Mouse (Mus musculus): ENCODE measurements around the gene Grik2. TPM values are rescaled to one million over a fixed set of nuclear protein-coding genes. Genes with fewer than 3 reads are reported as not detected.
"Not testable (repeated sequence)": the region's sequence is repeated elsewhere in the genome, so short reads cannot be mapped to it uniquely, and the experiment has no call there.

Grik2 gene
- polyA plus RNA-seq, 1 experiment from 2014 or later, result 3.8 TPM

- no peak overlapping the region for H3K4me2 ChIP-seq (replicated peaks; ENCODE audit: low read depth, low read length)
- WGBS, result 31% methylated on average over 2 of the region's 2 CpGs
- H3K27ac ChIP-seq (ENCODE audit: low read length), result no peak overlapping the region
- no peaks in the 10 kb centered on the region for H3K4me1 ChIP-seq (ENCODE audit: insufficient read depth, low read length)
- H3K36me3 ChIP-seq (ENCODE audit: insufficient read depth, low read length), result no peaks in the 10 kb centered on the region
- no peak overlapping the region for H3K9ac ChIP-seq (replicated peaks; ENCODE audit: low read length)
- no peaks in the 10 kb centered on the region for H3K9me3 ChIP-seq (ENCODE audit: low read length)
- ATAC-seq (ENCODE audit: low FRiP score, low TSS enrichment), result no peak
- no peak overlapping the region for H3K4me3 ChIP-seq (ENCODE audit: low read length)
- no peaks in the 10 kb centered on the region for H3K27me3 ChIP-seq (ENCODE audit: insufficient read depth, low read length)
Observed at GRCm38 (mm10) chr10:49256247-49256939, 532.2 kb downstream of the Grik2 start.

DNA sequence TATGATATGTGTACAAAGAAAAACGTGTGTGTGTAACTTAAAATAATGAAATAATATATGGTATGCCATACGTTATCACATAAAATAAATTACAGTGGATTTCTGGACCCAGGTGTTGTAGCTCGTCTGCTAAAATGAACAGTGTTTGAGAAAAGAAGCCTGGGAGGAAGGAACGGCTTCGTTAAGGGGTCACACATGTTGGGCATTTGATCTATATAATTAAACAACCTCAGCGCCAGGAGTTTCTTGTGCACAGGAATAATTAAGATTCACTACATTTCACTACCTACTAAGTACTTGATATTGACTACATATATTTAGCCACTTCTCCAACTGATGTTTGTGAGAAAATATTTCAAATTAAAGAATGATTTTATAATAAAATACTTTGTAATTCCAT, 551.2 kb downstream of the Grik2 start:
- H3K9ac ChIP-seq (replicated peaks; ENCODE audit: low read length); H3K4me1 ChIP-seq (ENCODE audit: insufficient read depth, low read length); H3K9me3 ChIP-seq (ENCODE audit: low read length); H3K27ac ChIP-seq (ENCODE audit: low read length); ATAC-seq (ENCODE audit: low FRiP score, low TSS enrichment); H3K4me3 ChIP-seq (ENCODE audit: low read length); H3K27me3 ChIP-seq (ENCODE audit: insufficient read depth, low read length); H3K36me3 ChIP-seq (ENCODE audit: insufficient read depth, low read length); H3K4me2 ChIP-seq (replicated peaks; ENCODE audit: low read depth, low read length): not testable (repeated sequence)
- WGBS, result 66% methylated on average over 6 of the region's 6 CpGs

GRCm38 (mm10) chr10:49236844-49237243, 551.7 kb downstream of the Grik2 start:
- not testable (repeated sequence) for H3K36me3 ChIP-seq (ENCODE audit: insufficient read depth, low read length); H3K27me3 ChIP-seq (ENCODE audit: insufficient read depth, low read length); H3K4me3 ChIP-seq (ENCODE audit: low read length); H3K4me1 ChIP-seq (ENCODE audit: insufficient read depth, low read length); H3K27ac ChIP-seq (ENCODE audit: low read length); H3K9ac ChIP-seq (replicated peaks; ENCODE audit: low read length); H3K9me3 ChIP-seq (ENCODE audit: low read length); ATAC-seq (ENCODE audit: low FRiP score, low TSS enrichment); H3K4me2 ChIP-seq (replicated peaks; ENCODE audit: low read depth, low read length)

- Histone ChIP-seq H3K9ac (replicated peaks; ENCODE audit: low read length) (no peak overlapping the region), H3K36me3 (ENCODE audit: insufficient read depth, low read length) (no peaks in the 10 kb centered on the region), H3K4me1 (ENCODE audit: insufficient read depth, low read length) (no peaks in the 10 kb centered on the region), H3K27ac (ENCODE audit: low read length) (no peak overlapping the region), H3K27me3 (ENCODE audit: insufficient read depth, low read length) (no peaks in the 10 kb centered on the region), H3K4me2 (replicated peaks; ENCODE audit: low read depth, low read length) (no peak overlapping the region), H3K9me3 (ENCODE audit: low read length) (no peaks in the 10 kb centered on the region), H3K4me3 (ENCODE audit: low read length) (no peak overlapping the region)
- no peak for ATAC-seq (ENCODE audit: low FRiP score, low TSS enrichment)
- 70% methylated on average over 1 of the region's 1 CpGs for WGBS
Observed at GRCm38 (mm10) chr10:49220096-49220495, 568.5 kb downstream of the Grik2 start.

- Histone ChIP-seq H3K9me3 (ENCODE audit: low read length) (no peaks in the 10 kb centered on the region), H3K27ac (ENCODE audit: low read length) (no peak overlapping the region), H3K4me1 (ENCODE audit: insufficient read depth, low read length) (no peaks in the 10 kb centered on the region), H3K4me3 (ENCODE audit: low read length) (no peak overlapping the region), H3K4me2 (replicated peaks; ENCODE audit: low read depth, low read length) (no peak overlapping the region), H3K9ac (replicated peaks; ENCODE audit: low read length) (no peak overlapping the region), H3K36me3 (ENCODE audit: insufficient read depth, low read length) (no peaks in the 10 kb centered on the region), H3K27me3 (ENCODE audit: insufficient read depth, low read length) (no peaks in the 10 kb centered on the region)
- ATAC-seq (ENCODE audit: low FRiP score, low TSS enrichment), result peak; percentile 77; the same call in 1 of the 2 replicates
- WGBS, result 30% methylated on average over 3 of the region's 3 CpGs
Observed at GRCm38 (mm10) chr10:49219631-49220030, 568.9 kb downstream of the Grik2 start.

DNA sequence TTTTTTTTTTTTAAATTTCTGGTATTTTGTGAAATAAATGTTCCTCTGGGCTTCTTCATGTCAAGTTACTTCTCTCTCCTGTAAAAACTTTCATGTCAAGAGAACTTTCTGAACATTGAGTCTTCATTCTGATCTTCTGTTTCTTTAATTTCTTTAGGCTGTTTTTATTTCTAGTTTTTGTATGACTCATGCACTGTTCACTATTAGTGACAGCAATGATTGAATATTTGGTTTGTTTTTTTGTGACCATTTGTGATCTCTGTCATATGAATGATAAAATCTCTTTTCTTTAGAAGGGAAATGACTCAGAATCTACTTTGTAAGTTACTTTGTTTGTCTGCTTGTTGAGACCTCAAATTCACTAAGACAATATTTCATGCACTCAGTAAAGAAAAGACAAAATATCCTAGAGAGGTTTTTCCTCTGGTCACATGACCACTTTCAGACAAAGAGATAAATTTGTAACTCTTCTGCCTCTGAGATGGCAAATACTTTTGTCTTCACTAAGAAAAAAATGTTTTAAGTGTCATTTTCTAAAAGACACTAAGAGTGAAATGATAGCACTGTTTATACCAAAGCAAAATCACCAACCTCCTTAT, 596.7 kb downstream of the Grik2 start:
- Histone ChIP-seq H3K27me3 (ENCODE audit: insufficient read depth, low read length) (no peaks in the 10 kb centered on the region), H3K4me1 (ENCODE audit: insufficient read depth, low read length) (no peaks in the 10 kb centered on the region), H3K9ac (replicated peaks; ENCODE audit: low read length) (no peak overlapping the region), H3K9me3 (ENCODE audit: low read length) (no peaks in the 10 kb centered on the region), H3K36me3 (ENCODE audit: insufficient read depth, low read length) (no peaks in the 10 kb centered on the region), H3K27ac (ENCODE audit: low read length) (no peak overlapping the region), H3K4me3 (ENCODE audit: low read length) (no peak overlapping the region), H3K4me2 (replicated peaks; ENCODE audit: low read depth, low read length) (no peak overlapping the region)
- ATAC-seq (ENCODE audit: low FRiP score, low TSS enrichment), result no peak

DNA sequence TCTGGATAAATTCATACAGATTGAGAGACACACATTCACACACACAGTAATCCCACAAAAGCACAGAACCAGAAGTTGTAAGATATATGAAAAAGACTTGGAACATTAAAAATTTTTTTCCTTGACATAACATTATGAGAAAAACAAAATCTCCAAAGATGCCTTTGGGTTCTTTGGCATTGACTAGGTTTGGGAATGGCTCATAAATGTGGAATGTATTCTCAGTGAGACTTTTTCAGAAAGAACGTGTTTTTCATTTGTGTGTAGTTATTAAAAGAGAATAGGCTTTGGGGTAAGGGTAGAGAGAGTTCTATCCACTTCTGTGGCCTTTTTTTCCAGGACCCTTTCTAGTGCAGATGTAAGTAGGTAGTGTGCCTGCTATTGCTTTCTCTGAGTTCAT, 597.3 kb downstream of the Grik2 start:
- Histone ChIP-seq H3K4me1 (ENCODE audit: insufficient read depth, low read length) (no peaks in the 10 kb centered on the region), H3K4me3 (ENCODE audit: low read length) (no peak overlapping the region), H3K27me3 (ENCODE audit: insufficient read depth, low read length) (no peaks in the 10 kb centered on the region), H3K36me3 (ENCODE audit: insufficient read depth, low read length) (no peaks in the 10 kb centered on the region), H3K9me3 (ENCODE audit: low read length) (no peaks in the 10 kb centered on the region), H3K4me2 (replicated peaks; ENCODE audit: low read depth, low read length) (no peak overlapping the region), H3K27ac (ENCODE audit: low read length) (no peak overlapping the region), H3K9ac (replicated peaks; ENCODE audit: low read length) (no peak overlapping the region)
- WGBS, result 84% methylated on average over 1 of the region's 1 CpGs
- no peak for ATAC-seq (ENCODE audit: low FRiP score, low TSS enrichment)

DNA sequence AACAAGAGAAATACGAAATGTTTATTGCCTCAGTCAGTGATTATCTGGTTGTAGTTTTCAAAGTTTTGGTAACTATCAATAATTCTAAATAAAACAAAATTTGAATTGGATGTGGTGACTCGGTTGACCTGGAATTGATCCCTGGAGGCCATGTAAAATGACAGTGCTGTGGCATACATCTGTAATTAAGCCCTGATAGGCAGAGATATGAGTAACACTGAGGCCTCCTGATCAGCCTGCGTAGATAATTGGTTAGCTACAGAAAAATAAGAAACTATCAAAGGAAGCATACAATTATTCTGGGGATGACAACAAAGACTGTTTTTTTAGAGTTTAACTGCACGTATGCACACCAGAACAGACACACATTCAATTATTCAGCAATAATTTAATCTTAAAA, 634.4 kb downstream of the Grik2 start:
- H3K4me3 ChIP-seq (ENCODE audit: low read length), result no peak overlapping the region

DNA sequence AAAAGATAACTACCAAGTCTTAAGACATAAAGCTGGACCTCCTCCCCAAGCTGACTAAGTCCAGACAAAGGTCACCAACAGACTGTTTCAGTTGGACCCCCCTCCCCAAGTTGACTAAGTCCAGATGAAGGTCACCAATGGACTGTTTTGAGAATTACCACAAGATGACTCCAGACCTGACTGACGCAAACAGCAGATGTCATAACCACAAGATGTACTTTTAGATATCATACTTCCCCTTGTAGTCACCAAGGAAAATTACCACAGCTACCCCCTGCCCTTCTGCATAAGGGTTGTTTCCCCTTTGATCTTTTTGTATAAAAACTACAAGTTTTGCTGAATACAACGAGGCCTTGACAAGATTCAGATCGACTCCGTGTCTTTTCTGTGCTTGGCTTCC, 637.1 kb downstream of the Grik2 start:
- WGBS, result 91% methylated on average over 4 of the region's 4 CpGs
- H3K27ac ChIP-seq (ENCODE audit: low read length); H3K4me1 ChIP-seq (ENCODE audit: insufficient read depth, low read length); ATAC-seq (ENCODE audit: low FRiP score, low TSS enrichment); H3K36me3 ChIP-seq (ENCODE audit: insufficient read depth, low read length); H3K4me3 ChIP-seq (ENCODE audit: low read length); H3K27me3 ChIP-seq (ENCODE audit: insufficient read depth, low read length); H3K4me2 ChIP-seq (replicated peaks; ENCODE audit: low read depth, low read length); H3K9ac ChIP-seq (replicated peaks; ENCODE audit: low read length); H3K9me3 ChIP-seq (ENCODE audit: low read length): not testable (repeated sequence)

More for the DNA sequence above, 634.4 kb downstream of the Grik2 start:
- no peaks in the 10 kb centered on the region for H3K9me3 ChIP-seq (ENCODE audit: low read length)
- no peak overlapping the region for H3K9ac ChIP-seq (replicated peaks; ENCODE audit: low read length)
- H3K27ac ChIP-seq (ENCODE audit: low read length), result no peak overlapping the region
- no peaks in the 10 kb centered on the region for H3K27me3 ChIP-seq (ENCODE audit: insufficient read depth, low read length)
- no peak overlapping the region for H3K4me2 ChIP-seq (replicated peaks; ENCODE audit: low read depth, low read length)
- H3K36me3 ChIP-seq (ENCODE audit: insufficient read depth, low read length), result no peaks in the 10 kb centered on the region
- 75% methylated on average over 4 of the region's 4 CpGs for WGBS
- no peaks in the 10 kb centered on the region for H3K4me1 ChIP-seq (ENCODE audit: insufficient read depth, low read length)
- no peak for ATAC-seq (ENCODE audit: low FRiP score, low TSS enrichment)

GRCm38 (mm10) chr10:49149714-49150113, 638.9 kb downstream of the Grik2 start:
- Histone ChIP-seq H3K36me3 (ENCODE audit: insufficient read depth, low read length) (no peaks in the 10 kb centered on the region), H3K4me1 (ENCODE audit: insufficient read depth, low read length) (no peaks in the 10 kb centered on the region)
- 82% methylated on average over 4 of the region's 4 CpGs for WGBS

More at GRCm38 (mm10) chr10:49149714-49150113, 638.9 kb downstream of the Grik2 start:
- H3K9ac ChIP-seq (replicated peaks; ENCODE audit: low read length), result no peak overlapping the region
- no peak overlapping the region for H3K4me2 ChIP-seq (replicated peaks; ENCODE audit: low read depth, low read length)
- no peaks in the 10 kb centered on the region for H3K27me3 ChIP-seq (ENCODE audit: insufficient read depth, low read length)
- H3K4me3 ChIP-seq (ENCODE audit: low read length), result no peak overlapping the region
- H3K27ac ChIP-seq (ENCODE audit: low read length), result no peak overlapping the region
- no peak for ATAC-seq (ENCODE audit: low FRiP score, low TSS enrichment)
- H3K9me3 ChIP-seq (ENCODE audit: low read length), result no peaks in the 10 kb centered on the region

All from kidney, embryonic 16.5 days (tissue).